Mouse (Mus musculus): ENCODE data around the gene Apoa2. TPM values are rescaled to one million over a fixed set of nuclear protein-coding genes. Genes with fewer than 3 reads are reported as not detected.

The Apoa2 gene
- polyA plus RNA-seq, 1 experiment from 2014 or later = 4.6 TPM

DNA sequence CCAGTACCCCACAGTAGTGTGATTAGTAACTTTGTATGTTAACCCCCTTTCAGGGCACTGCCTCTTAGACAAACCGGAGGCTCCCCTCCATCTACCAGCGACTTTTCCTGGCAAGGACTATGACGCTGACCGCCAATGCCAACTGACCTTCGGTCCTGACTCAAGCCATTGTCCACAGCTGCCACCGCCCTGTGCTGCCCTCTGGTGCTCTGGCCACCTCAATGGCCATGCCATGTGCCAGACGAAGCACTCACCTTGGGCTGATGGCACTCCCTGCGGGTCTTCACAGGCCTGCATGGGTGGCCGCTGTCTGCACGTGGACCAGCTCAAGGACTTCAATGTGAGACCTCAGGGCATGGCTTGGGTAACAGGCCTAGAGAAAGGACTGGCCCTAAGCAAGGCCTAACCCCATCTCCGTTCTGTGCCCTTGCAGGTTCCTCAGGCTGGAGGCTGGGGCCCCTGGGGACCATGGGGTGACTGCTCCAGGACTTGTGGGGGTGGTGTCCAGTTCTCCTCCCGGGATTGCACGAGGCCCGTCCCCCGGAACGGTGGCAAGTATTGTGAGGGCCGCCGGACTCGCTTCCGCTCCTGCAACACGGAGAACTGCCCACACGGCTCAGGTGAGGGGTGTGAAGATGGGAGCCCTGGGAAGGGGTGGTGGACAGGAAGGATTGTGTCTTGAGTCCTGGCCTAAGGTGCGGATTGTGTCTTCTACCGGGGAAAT is 31.4 kb downstream of the Apoa2 start:
- 92% methylated on average over 24 of the region's 24 CpGs for WGBS
- Histone ChIP-seq H3K36me3 (ENCODE audit: control insufficient read depth, insufficient read depth, low read length) (peaks cover 5% of the 10 kb centered on the region), H3K9ac (ENCODE audit: low read length) (no peak overlapping the region), H3K4me1 (ENCODE audit: control insufficient read depth, insufficient read depth, low read length) (peaks cover 13% of the 10 kb centered on the region), H3K4me2 (ENCODE audit: low read depth, severe bottlenecking) (no peak overlapping the region), H3K9me3 (ENCODE audit: control insufficient read depth, low read length) (no peaks in the 10 kb centered on the region), H3K4me3 (ENCODE audit: low read depth, low read length) (no peak overlapping the region), H3K27me3 (ENCODE audit: control insufficient read depth, insufficient read depth, low read length) (no peaks in the 10 kb centered on the region), H3K27ac (replicated peaks; ENCODE audit: low read depth, low read length) (no peak overlapping the region)
- ATAC-seq (ENCODE audit: insufficient number of reproducible peaks, low FRiP score, low TSS enrichment, low read depth) (no peak), DNase-seq (ENCODE audit: low spot score) (no peak)

GRCm38 (mm10) chr1:171256937-171257548 is 32.2 kb downstream of the Apoa2 start:
- H3K4me3 ChIP-seq (ENCODE audit: low read depth, low read length) = no peak overlapping the region
- DNase-seq (ENCODE audit: low spot score) = peak; percentile 76
- 69% methylated on average over 15 of the region's 15 CpGs for whole genome bisulfite sequencing
- peaks cover 6% of the 10 kb centered on the region for H3K4me1 ChIP-seq (ENCODE audit: control insufficient read depth, insufficient read depth, low read length)
- ATAC-seq (ENCODE audit: insufficient number of reproducible peaks, low FRiP score, low TSS enrichment, low read depth) = no peak
- no peak overlapping the region for H3K9ac ChIP-seq (ENCODE audit: low read length)
- no peaks in the 10 kb centered on the region for H3K27me3 ChIP-seq (ENCODE audit: control insufficient read depth, insufficient read depth, low read length)
- no peaks in the 10 kb centered on the region for H3K9me3 ChIP-seq (ENCODE audit: control insufficient read depth, low read length)
- H3K36me3 ChIP-seq (ENCODE audit: control insufficient read depth, insufficient read depth, low read length) = peaks cover 5% of the 10 kb centered on the region
- H3K4me2 ChIP-seq (ENCODE audit: low read depth, severe bottlenecking) = no peak overlapping the region
- H3K27ac ChIP-seq (replicated peaks; ENCODE audit: low read depth, low read length) = no peak overlapping the region

GRCm38 (mm10) chr1:171257781-171258180 is 32.9 kb downstream of the Apoa2 start:
- no peak for DNase-seq (ENCODE audit: low spot score)

DNA sequence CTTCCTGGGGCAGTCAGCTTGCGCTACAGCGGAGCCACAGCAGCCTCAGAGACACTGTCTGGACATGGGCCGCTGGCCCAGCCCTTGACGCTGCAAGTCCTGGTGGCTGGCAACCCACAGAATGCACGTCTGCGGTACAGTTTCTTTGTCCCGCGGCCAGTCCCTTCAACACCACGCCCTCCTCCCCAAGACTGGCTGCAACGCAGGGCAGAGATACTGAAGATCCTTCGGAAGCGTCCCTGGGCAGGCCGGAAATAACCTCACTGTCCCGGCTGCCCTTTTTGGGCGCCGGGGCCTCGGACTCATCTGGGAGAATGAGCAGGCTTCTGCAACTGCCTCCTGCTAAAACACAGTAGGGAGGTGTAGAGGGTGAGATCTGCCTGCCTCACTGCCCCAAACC is 34.1 kb downstream of the Apoa2 start:
- Histone ChIP-seq H3K4me1 (ENCODE audit: control insufficient read depth, insufficient read depth, low read length) (no peaks in the 10 kb centered on the region), H3K9ac (ENCODE audit: low read length) (no peak overlapping the region), H3K36me3 (ENCODE audit: control insufficient read depth, insufficient read depth, low read length) (peaks cover 5% of the 10 kb centered on the region), H3K27me3 (ENCODE audit: control insufficient read depth, insufficient read depth, low read length) (no peaks in the 10 kb centered on the region), H3K4me3 (ENCODE audit: low read depth, low read length) (no peak overlapping the region), H3K4me2 (ENCODE audit: low read depth, severe bottlenecking) (no peak overlapping the region), H3K9me3 (ENCODE audit: control insufficient read depth, low read length) (no peaks in the 10 kb centered on the region), H3K27ac (replicated peaks; ENCODE audit: low read depth, low read length) (no peak overlapping the region)
- DNase-seq (ENCODE audit: low spot score) = no peak
- no peak for ATAC-seq (ENCODE audit: insufficient number of reproducible peaks, low FRiP score, low TSS enrichment, low read depth)
- 73% methylated on average over 17 of the region's 17 CpGs for whole genome bisulfite sequencing

More at GRCm38 (mm10) chr1:171257781-171258180, 32.9 kb downstream of the Apoa2 start:
- WGBS = 89% methylated on average over 9 of the region's 9 CpGs
- ATAC-seq (ENCODE audit: insufficient number of reproducible peaks, low FRiP score, low TSS enrichment, low read depth) = no peak
- no peak overlapping the region for H3K27ac ChIP-seq (replicated peaks; ENCODE audit: low read depth, low read length)
- no peak overlapping the region for H3K9ac ChIP-seq (ENCODE audit: low read length)
- 0 out of 2 replicates have a peak, but pooled peaks cover under 1% of the 10 kb centered on the region for H3K4me1 ChIP-seq (ENCODE audit: control insufficient read depth, insufficient read depth, low read length)
- H3K4me3 ChIP-seq (ENCODE audit: low read depth, low read length) = no peak overlapping the region
- peaks cover 5% of the 10 kb centered on the region for H3K36me3 ChIP-seq (ENCODE audit: control insufficient read depth, insufficient read depth, low read length)
- H3K27me3 ChIP-seq (ENCODE audit: control insufficient read depth, insufficient read depth, low read length) = no peaks in the 10 kb centered on the region
- H3K9me3 ChIP-seq (ENCODE audit: control insufficient read depth, low read length) = no peaks in the 10 kb centered on the region
- no peak overlapping the region for H3K4me2 ChIP-seq (ENCODE audit: low read depth, severe bottlenecking)

DNA sequence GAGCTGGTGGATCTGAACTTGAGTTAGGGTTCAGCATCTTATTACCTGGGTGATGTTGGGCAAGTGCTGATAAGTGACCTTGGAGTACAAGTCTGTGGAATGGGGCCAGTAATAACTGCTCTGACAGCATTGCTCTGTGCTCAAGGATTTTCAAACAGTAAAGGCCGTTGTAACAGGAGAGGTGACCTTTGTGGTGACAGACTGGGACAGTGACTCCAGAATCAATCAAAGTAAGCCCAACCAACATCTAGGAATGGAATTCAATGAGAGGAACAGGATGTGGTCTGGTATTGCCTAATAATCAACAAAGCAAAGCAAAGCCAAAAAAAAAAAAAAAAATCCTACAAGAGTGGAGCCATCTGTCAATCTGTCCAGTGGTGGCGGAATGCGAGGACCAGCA is 35.5 kb downstream of the Apoa2 start:
- Histone ChIP-seq H3K27me3 (ENCODE audit: control insufficient read depth, insufficient read depth, low read length) (no peaks in the 10 kb centered on the region), H3K4me3 (ENCODE audit: low read depth, low read length) (no peak overlapping the region), H3K4me1 (ENCODE audit: control insufficient read depth, insufficient read depth, low read length) (no peaks in the 10 kb centered on the region), H3K27ac (replicated peaks; ENCODE audit: low read depth, low read length) (no peak overlapping the region), H3K4me2 (ENCODE audit: low read depth, severe bottlenecking) (no peak overlapping the region), H3K9ac (ENCODE audit: low read length) (no peak overlapping the region), H3K36me3 (ENCODE audit: control insufficient read depth, insufficient read depth, low read length) (0 out of 2 replicates have a peak, but pooled peaks cover 2% of the 10 kb centered on the region), H3K9me3 (ENCODE audit: control insufficient read depth, low read length) (no peaks in the 10 kb centered on the region)
- 75% methylated on average over 3 of the region's 3 CpGs for WGBS
- DNase-seq (ENCODE audit: low spot score) (no peak), ATAC-seq (ENCODE audit: insufficient number of reproducible peaks, low FRiP score, low TSS enrichment, low read depth) (no peak)

DNA sequence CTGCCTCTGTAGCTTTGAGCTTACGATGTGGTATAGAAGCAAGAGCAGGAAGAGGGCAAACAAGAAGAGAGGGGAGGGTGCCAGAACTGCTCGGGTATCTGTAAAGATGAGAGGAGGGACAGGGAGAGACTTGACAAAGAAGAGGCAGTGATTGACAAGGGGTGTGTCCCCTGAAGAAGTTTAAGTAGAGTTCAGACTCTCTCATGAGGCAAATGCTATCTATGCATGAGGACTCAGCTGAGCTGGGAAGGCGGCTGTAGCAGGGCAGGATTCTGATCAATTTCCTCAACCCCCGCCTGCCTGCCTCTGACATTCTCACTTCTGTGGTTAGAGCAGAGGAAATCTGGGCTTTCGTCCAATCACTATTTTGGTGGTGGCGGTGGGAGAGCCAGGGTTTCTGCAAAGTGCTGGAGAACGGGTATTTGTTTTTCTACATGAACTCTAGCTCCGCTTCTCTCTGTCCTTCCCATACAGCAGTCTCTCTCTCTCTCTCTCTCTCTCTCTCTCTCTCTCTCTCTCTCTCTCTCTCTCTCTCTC is 37.8 kb downstream of the Apoa2 start:
- 0 out of 2 replicates have a peak, but pooled peaks cover 2% of the 10 kb centered on the region for H3K36me3 ChIP-seq (ENCODE audit: control insufficient read depth, insufficient read depth, low read length)
- H3K4me1 ChIP-seq (ENCODE audit: control insufficient read depth, insufficient read depth, low read length) = no peaks in the 10 kb centered on the region
- 8% methylated on average over 8 of the region's 8 CpGs for WGBS
- H3K4me2 ChIP-seq (ENCODE audit: low read depth, severe bottlenecking) = no peak overlapping the region; the same call in 1 of the 2 replicates
- no peaks in the 10 kb centered on the region for H3K9me3 ChIP-seq (ENCODE audit: control insufficient read depth, low read length)
- no peak overlapping the region for H3K4me3 ChIP-seq (ENCODE audit: low read depth, low read length)
- DNase-seq (ENCODE audit: low spot score) (no peak), ATAC-seq (ENCODE audit: insufficient number of reproducible peaks, low FRiP score, low TSS enrichment, low read depth) (no peak; the same call in 1 of the 2 replicates)
- no peaks in the 10 kb centered on the region for H3K27me3 ChIP-seq (ENCODE audit: control insufficient read depth, insufficient read depth, low read length)
- no peak overlapping the region for H3K27ac ChIP-seq (replicated peaks; ENCODE audit: low read depth, low read length)
- no peak overlapping the region for H3K9ac ChIP-seq (ENCODE audit: low read length)

DNA sequence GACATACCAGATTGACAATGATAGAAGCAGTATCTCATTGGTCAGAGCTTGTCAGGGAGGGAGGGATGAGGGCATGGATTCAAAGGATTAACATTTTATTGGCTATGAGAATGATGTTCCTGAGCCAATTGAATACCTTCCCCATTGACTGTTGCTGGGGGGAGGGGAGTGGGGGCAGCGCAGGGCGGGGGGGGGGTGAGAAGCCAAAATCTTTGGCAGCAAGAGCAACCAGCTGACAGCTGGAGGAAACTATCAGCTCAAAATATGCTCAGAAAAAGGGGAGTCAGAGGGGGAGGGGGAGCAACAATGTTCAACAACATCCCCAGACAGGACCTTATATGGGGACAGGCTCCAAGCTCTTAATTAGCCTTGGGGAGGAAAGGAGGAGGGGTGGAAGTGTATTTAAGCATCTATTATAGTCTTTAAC is 38.3 kb downstream of the Apoa2 start:
- Histone ChIP-seq H3K9ac (ENCODE audit: low read length) (no peak overlapping the region), H3K36me3 (ENCODE audit: control insufficient read depth, insufficient read depth, low read length) (0 out of 2 replicates have a peak, but pooled peaks cover 2% of the 10 kb centered on the region), H3K4me3 (ENCODE audit: low read depth, low read length) (no peak overlapping the region), H3K9me3 (ENCODE audit: control insufficient read depth, low read length) (no peaks in the 10 kb centered on the region), H3K4me2 (ENCODE audit: low read depth, severe bottlenecking) (no peak overlapping the region; the same call in 1 of the 2 replicates), H3K27ac (replicated peaks; ENCODE audit: low read depth, low read length) (no peak overlapping the region), H3K4me1 (ENCODE audit: control insufficient read depth, insufficient read depth, low read length) (no peaks in the 10 kb centered on the region), H3K27me3 (ENCODE audit: control insufficient read depth, insufficient read depth, low read length) (no peaks in the 10 kb centered on the region)
- 0% methylated on average over 2 of the region's 2 CpGs for WGBS
- DNase-seq (ENCODE audit: low spot score) (no peak), ATAC-seq (ENCODE audit: insufficient number of reproducible peaks, low FRiP score, low TSS enrichment, low read depth) (peak; percentile 52; the same call in 1 of the 2 replicates)

DNA sequence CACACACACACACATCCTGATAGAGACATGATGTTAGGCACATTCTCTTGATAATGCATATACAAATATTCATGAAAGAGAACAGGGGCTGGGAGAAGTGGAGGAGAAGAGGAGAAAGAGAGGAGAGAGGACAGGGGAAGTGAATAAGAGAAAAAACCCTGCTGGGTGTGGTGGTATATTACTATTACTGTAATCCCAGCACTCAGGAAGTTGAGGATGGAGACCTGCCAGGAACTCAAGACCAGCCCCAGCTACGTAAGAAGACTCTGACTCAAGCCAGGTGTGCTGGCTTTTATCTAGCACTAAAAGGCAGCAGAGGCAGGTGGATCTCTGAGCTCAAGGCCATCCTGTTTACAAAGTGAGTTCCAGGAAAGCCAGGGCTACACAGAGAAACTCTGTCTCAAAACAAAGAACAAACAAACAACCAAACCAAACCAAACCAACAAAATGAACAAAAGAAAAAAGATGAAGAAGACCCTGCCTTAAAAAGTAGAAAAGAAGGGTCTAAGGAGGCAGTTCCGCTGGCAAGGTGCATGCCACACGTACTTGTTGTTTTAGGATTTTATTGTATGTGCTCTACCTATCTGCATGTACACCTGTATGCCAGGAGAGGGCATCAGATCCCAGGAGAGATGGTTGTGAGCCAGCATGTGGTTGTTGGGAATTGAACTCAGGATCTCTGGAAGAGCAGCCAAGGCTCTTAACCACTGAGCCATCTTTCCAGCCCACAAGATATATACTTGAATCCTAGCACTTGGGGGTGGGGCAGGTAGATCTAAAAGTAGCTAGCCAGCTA is 39.0 kb downstream of the Apoa2 start:
- Histone ChIP-seq H3K27ac (replicated peaks; ENCODE audit: low read depth, low read length) (no peak overlapping the region), H3K36me3 (ENCODE audit: control insufficient read depth, insufficient read depth, low read length) (0 out of 2 replicates have a peak, but pooled peaks cover under 1% of the 10 kb centered on the region), H3K4me2 (ENCODE audit: low read depth, severe bottlenecking) (no peak overlapping the region), H3K27me3 (ENCODE audit: control insufficient read depth, insufficient read depth, low read length) (no peaks in the 10 kb centered on the region), H3K4me1 (ENCODE audit: control insufficient read depth, insufficient read depth, low read length) (no peaks in the 10 kb centered on the region), H3K9me3 (ENCODE audit: control insufficient read depth, low read length) (no peaks in the 10 kb centered on the region), H3K4me3 (ENCODE audit: low read depth, low read length) (no peak overlapping the region), H3K9ac (ENCODE audit: low read length) (no peak overlapping the region)
- DNase-seq (ENCODE audit: low spot score) (no peak), ATAC-seq (ENCODE audit: insufficient number of reproducible peaks, low FRiP score, low TSS enrichment, low read depth) (no peak)
- WGBS = 84% methylated on average over 3 of the region's 3 CpGs
